Mouse (Mus musculus) CD4-positive helper T cell, adult 2 months (primary cell): ENCODE measurements around the gene Ube2d1.

ENCODE experiments used
- DNase-seq: peaks from one replicate; pipeline ENCODE4 v3.0.0-alpha.2; 2012; ENCODE audit warnings: low read depth, missing footprints, low spot score

Ube2d1 gene

GRCm38 (mm10) chr10:71291179-71291661 is 6.2 kb upstream of the Ube2d1 start:
- DNase-seq = no peak

GRCm38 (mm10) chr10:71284511-71285125 is 444 bp downstream of the Ube2d1 start:
- DNase-seq = no peak

DNA sequence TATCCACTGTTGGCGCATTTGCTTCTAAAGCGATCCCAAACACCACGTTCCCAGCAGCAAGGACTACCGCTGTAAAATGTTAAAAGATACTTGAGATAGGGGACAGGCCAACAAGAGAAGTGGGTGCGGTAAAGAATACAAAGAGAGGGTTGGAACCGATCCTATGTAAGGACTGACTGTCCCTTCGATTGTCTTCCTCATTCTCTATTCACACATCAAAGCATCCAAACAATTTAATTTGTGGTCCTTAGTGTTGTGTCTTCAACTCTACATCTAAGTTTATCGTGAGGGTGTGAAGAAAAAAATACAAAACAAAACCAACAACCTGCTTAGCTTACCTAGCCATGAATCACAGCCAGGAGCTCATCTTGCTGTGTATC is 941 bp downstream of the Ube2d1 start:
- no peak for DNase-seq

- no peak for DNase-seq
These were observed 11.9 kb downstream of the Ube2d1 start for GRCm38 (mm10) chr10:71273008-71273739.

- no peak for DNase-seq
These were observed 17.1 kb downstream of the Ube2d1 start for GRCm38 (mm10) chr10:71267973-71268372.

DNA sequence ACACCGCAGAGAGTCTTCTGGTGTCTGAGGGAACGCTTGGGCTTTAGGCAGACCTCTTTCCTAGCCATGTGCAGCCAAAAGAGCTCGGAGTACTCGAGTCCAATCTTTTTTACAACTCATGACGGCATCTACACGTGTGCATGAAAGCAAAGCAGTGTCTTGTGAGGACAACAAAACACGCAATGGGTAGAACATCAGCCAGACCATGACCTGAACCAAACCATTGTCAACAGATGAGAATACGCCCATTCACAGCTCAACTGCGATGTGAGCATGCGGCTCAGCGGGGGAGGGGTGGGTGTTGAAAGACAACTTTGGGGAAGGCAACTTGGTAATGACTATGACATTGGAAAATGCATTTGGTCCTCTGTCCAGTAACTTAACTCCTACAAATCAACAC is 17.6 kb downstream of the Ube2d1 start:
- no peak for DNase-seq

- DNase-seq = no peak
These were observed 20.0 kb downstream of the Ube2d1 start for GRCm38 (mm10) chr10:71265067-71265466.

DNA sequence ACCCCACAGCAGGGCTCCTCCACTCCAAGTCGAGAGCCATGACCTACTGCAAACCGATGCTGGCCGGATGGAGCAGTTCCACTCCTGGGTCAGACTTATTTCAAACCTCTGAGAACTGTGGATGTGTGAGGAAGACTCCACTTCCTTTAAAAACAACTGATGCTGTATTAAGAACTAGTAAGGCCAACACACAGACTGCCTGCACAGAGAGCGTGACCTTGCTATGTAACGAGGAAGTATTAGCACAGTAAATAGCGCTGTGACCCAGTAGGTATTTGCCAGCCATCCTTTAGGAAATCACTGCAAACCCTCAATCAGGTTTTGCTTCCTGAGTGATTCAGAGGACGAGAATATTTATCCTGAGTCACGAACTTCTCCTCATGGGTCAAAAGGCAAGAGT is 23.4 kb downstream of the Ube2d1 start:
- no peak for DNase-seq

GRCm38 (mm10) chr10:71258943-71259342 is 26.1 kb downstream of the Ube2d1 start:
- DNase-seq = no peak

DNA sequence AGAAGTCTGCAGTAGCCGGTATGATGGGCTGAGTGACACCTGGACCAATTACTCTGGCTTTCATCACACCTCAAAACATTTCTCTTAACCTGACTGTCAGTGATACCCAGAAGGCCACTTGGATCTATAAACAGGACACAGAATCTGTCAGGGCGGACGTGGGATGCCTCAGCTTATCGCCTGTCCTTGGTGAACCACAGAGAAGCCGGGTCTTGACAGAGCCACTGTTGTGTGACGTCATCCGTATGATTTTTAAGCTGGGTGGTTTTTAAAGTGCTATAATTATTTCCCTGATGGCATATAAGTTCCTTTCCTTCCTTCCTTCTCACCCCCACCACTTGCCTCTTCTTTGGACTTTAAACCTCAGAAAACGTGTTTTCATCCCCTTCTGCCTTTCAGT is 26.5 kb downstream of the Ube2d1 start:
- DNase-seq = no peak

GRCm38 (mm10) chr10:71253147-71253546 is 31.9 kb downstream of the Ube2d1 start:
- no peak for DNase-seq

DNA sequence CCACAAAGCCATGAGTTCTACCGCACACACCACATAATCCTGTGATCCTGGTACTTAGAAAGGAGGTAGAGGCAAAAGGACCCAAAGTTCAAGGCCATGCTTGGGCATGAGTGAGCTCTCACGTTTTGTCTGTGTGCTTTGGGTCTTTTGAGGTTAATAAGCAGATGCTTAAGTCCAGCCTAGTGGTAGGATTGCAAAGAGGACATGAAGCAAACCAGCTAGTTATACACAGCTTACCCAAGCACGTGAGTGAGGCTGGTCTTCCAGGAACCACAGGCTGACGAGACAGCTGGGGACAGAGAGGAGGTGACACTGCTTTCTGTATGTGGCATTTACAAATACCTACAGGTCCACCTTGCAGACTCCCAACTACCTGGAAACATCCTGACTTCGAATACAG is 32.6 kb downstream of the Ube2d1 start:
- DNase-seq = no peak

DNA sequence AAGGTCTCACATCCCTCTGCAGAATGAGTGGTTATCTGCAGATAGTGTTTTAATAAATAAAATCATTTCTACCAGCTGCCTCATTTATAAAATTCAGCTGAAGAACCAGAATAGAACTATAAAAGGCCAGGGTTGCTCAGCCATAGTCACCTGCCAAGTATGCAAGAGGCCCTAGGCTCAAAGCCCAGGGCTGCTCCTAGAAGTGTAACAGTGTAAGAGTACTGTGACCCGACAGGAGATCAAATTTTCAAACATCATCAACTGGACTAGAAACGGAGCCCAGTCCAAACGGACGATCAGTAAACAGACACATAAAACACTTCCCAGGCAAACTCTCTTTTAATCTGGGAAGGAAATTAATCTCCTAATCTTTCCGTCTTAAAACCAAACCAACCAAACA is 33.2 kb downstream of the Ube2d1 start:
- no peak for DNase-seq

GRCm38 (mm10) chr10:71251256-71251655 is 33.8 kb downstream of the Ube2d1 start:
- no peak for DNase-seq

DNA sequence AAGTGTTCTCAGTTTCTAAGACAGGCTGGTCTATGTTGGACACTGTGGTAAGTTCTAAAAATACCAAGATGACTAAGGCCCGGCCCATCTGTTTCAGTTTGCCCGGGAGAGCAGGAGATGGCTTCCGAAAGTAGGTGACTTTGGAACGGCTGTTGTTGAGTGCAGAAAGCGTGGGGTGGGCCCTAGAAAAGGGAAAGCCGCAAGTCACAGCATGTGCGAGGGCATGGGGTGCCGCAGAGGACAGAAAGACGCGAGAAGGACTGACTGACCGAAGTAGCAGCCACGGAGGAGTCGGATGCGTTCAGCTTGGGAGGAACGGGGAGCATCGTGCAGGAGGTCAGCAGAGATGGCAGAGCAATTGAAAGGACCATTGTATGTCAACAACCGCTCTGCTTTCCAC is 34.6 kb downstream of the Ube2d1 start:
- no peak for DNase-seq

DNA sequence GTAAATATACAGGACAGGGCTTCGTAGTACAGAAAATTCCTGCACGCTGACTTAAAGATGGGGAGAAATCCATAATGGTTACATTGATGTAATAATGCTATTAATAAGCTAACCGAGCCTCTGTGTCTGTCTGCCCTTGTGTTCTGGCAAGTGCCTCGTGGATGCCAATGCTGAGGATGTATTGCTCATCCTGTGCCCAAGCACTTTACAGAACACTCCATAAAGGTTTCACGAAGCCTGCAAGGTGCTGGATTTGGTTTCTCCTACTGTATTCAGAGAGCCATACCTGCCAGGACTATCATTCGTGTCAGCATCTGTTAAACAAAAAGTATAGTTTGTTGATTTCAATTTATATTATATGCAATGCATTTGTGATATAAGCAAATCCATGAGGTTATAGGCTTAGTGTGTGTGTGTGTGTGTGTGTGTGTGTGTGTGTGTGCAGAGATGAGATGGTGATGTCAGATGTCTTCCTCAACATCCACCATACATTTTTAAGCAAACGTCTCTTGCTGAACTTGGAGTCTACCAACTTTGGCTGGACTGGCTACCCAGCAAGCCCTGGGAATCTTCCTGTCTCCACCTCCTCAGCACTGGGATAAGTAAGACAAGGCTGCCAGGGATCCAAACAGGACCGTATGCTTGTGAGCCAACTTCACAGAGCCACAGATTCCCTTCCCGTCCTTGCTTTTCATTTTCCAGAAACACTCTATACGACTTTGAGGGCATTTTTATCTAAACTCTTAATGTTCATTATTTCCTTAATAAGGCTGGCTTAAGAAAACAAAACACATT is 35.8 kb downstream of the Ube2d1 start:
- no peak for DNase-seq

- peak; percentile 32 for DNase-seq
These were observed 38.1 kb downstream of the Ube2d1 start for GRCm38 (mm10) chr10:71246956-71247355.

DNA sequence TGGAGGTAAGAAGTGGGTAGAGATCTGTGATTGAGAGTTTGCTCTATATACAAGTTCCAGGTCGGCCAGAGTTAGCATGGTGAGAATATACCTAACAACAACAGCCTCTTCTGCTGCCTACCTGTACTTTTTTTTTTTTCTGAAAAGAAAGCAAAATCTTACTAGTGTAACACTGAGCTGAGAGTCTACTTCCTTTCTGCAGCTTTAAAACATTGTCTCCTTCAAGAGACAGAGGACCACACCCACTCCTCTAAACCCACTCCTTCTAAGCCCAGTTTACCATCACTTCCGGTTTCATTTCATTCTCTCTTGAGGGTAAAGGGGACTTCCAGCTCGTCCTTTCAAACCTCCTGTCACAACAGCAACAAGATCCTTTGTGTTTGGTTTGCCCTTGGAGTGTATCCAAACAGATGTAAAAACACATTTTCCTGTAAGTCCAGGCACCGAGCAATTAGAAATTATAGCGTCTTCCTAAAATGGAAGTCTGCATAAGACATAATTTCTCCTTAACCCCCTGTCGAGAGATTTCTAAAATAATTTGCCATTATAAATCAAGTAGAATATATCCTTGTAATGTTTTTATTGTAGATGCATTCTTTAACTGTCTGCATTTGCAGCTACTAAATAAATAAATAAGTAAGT is 45.5 kb downstream of the Ube2d1 start:
- DNase-seq = peak; percentile 87

GRCm38 (mm10) chr10:71238240-71238554 is 46.9 kb downstream of the Ube2d1 start, which contains the start of gene Tfam:
Gene Tfam (minus strand): TSS chr10:71238280.
- no peak for DNase-seq

GRCm38 (mm10) chr10:71237516-71238239 is 47.4 kb downstream of the Ube2d1 start:
- DNase-seq = peak; percentile 95

GRCm38 (mm10) chr10:71234071-71234470 is 51.0 kb downstream of the Ube2d1 start:
- no peak for DNase-seq
